Mouse (Mus musculus) thymus, adult 2 months (tissue): Measurements from ENCODE around the gene Nfatc3. TPM values are rescaled to one million over a fixed set of nuclear protein-coding genes. Genes with fewer than 3 reads are reported as not detected.

Source experiments
- DNase-seq: peaks from one replicate; pipeline ENCODE4 v3.0.0; 2021
- H3K27ac ChIP-seq: fragments of 200-500 bp; 2 replicates; pipeline ENCODE4 v1.5.1; 2012; ENCODE audit warnings: low read length, control low read depth; ENCODE audit not compliant: control insufficient read depth, insufficient read depth
- H3K27me3 ChIP-seq: fragments of 200-500 bp; 2 replicates; pipeline ENCODE4 v1.6.1; 2012; ENCODE audit warnings: mild to moderate bottlenecking, low read length, moderate library complexity, mixed read lengths; ENCODE audit not compliant: control insufficient read depth, insufficient read depth
- H3K36me3 ChIP-seq: fragments of 200-500 bp; 2 replicates; pipeline ENCODE4 v1.6.1; 2012; ENCODE audit warnings: mild to moderate bottlenecking, low read length, moderate library complexity; ENCODE audit not compliant: control insufficient read depth, insufficient read depth
- H3K4me1 ChIP-seq: fragments of 200-500 bp; replicated peaks from 2 replicates; pipeline ENCODE4 v1.6.1; 2012; ENCODE audit warnings: low read length; ENCODE audit not compliant: control insufficient read depth, insufficient read depth
- H3K4me3 ChIP-seq: fragments of 200-500 bp; 2 replicates; pipeline ENCODE4 v1.5.1; 2012; ENCODE audit warnings: mild to moderate bottlenecking, low read length, control low read depth, moderate library complexity; ENCODE audit not compliant: control insufficient read depth, insufficient read depth
- CTCF ChIP-seq: fragments of 200-500 bp; IDR thresholded peaks from 2 replicates; pipeline ENCODE4 v1.5.1; 2012; ENCODE audit warnings: mild to moderate bottlenecking, control low read depth, low read length, moderate library complexity, borderline replicate concordance; ENCODE audit not compliant: control insufficient read depth, poor library complexity, insufficient read depth; ENCODE audit errors: extremely low read depth
- POLR2A ChIP-seq: fragments of 200-500 bp; IDR thresholded peaks from 2 replicates; pipeline ENCODE4 v1.6.1; 2012; ENCODE audit warnings: mild to moderate bottlenecking, low read length, control low read depth, moderate library complexity; ENCODE audit not compliant: control insufficient read depth, poor library complexity, insufficient read depth; ENCODE audit errors: extremely low read depth
- WGBS: fragments of 180-500 bp; shearing (Covaris S2); methylation state at CpG from one replicate; pipeline ENCODE4 v1.1.7; 2018; 5-methylcytosine and 5-hydroxymethylcytosine counted together
- polyA plus RNA-seq: library from polyadenylated mRNA; depleted of rRNA; stranded (reverse); fragments of >200 nt; gene quantifications from 2 replicates; pipeline ENCODE4 v1.2.3, GENCODE M21; 2012; rRNA removed

The Nfatc3 gene
- polyA plus RNA-seq, 1 experiment: 161 TPM

DNA sequence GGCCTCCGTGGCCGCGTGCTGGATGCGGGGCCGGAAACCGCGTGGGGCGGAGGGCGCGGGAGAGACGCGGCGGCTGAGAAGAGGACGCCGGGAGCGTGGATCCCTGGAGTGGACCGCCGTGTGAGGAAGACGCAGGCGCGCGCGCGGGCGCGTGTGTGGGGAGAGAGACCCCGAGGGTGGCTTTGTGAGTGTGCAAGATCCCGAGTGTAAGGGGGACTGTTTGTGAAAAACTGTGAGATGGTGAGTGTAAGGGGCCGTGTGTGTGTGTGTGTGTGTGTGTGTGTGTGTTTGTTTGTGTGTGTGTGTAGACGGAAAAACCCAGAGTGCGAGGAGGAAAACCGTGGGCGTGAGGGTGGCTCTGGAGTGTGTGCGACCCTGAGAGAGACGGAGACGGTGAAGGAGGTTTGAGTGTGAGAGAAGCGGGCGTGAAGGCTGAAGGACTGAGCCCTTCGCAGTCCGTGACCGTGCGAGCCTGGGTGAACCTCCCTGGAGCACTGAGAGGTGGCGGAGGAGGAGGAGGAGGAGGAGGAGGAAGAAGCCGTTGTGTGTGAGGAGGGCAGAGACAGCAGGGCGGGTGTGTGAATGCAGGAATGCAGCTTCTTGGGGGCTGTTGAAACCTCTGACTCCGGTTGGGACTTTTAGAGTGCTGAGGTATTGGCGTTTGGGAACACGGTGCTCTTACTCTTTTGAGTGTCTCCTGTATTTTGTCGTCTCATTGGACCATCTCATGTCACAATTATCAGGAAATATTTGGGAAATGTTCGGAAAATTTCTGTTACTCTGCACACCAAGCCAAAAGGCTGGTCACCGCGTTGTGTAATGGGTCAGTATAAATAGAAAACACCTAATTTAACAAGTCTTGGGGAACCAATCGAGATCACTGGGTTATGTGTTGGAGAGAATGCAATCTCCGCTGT lies 110.6 kb downstream of the Nfatc3 start:
- Histone ChIP-seq H3K27ac (peak overlapping the region; percentile 4; the same call in 1 of the 2 replicates), H3K27me3 (no peaks in the 10 kb centered on the region), H3K4me3 (peak overlapping the region; percentile 76), H3K4me1 (peaks cover 9% of the 10 kb centered on the region), H3K36me3 (no peaks in the 10 kb centered on the region)
- peak; percentile 48 for DNase-seq
- 2% methylated on average over 54 of the region's 54 CpGs for WGBS
- TF ChIP-seq POLR2A (no peak), CTCF (no peak)

DNA sequence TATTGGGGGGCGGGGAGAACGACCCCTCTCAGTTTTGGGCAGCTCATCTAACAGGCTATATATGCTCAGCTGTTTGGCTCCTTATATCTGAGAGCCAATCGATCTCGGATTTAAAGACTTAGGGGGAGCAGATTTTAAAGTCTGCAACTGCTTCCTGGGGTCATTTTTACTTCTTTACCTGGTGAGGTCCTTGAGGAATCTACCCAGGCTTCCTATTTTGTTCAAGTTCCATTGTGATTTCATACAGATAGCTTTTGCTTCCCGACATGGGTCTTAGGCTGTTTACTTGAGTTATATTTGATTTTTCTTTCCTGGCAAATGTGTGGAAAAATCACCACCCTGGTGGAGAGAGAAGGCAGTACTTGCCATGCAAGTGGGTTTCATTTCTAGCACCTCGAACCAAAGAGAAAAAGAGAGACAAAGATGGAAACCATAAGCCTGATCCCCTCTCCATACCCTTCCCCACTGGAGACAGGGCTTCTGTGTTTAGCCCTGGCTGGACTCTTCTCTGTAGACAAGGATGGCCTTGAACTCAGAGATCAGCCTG lies 111.4 kb downstream of the Nfatc3 start:
- TF ChIP-seq CTCF: no peak
- no peak for TF ChIP-seq POLR2A
- Histone ChIP-seq H3K4me3 (no peak overlapping the region), H3K4me1 (peaks cover 9% of the 10 kb centered on the region), H3K27ac (no peak overlapping the region), H3K36me3 (no peaks in the 10 kb centered on the region), H3K27me3 (no peaks in the 10 kb centered on the region)
- DNase-seq: no peak
- 28% methylated on average over 6 of the region's 6 CpGs for WGBS

DNA sequence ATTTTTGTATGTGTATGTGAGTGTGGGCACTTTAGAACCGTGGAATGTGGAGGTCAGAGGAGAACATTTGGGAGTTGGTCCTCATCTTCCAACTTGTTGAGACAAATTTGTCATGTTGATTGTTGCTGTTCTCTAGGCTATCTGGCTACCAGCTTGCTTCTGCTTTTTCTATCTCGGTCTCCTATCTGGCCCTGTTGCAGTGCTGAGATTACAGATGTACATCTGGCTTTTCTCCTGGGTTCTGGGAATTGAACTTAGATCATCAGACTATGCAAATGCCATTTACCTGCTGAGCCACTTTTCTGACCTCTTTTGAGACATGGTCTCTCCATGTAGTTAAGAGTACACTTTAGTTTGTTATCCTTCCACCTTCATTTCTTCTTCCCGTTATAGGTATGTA lies 114.9 kb downstream of the Nfatc3 start:
- no peak for DNase-seq
- no peaks in the 10 kb centered on the region for H3K27me3 ChIP-seq
- H3K4me1 ChIP-seq: peaks cover 5% of the 10 kb centered on the region
- no peak for TF ChIP-seq CTCF
- no peak for TF ChIP-seq POLR2A
- H3K4me3 ChIP-seq: no peak overlapping the region
- H3K27ac ChIP-seq: no peak overlapping the region
- H3K36me3 ChIP-seq: no peaks in the 10 kb centered on the region; the same call in 1 of the 2 replicates
- 92% methylated on average over 3 of the region's 3 CpGs for WGBS

DNA sequence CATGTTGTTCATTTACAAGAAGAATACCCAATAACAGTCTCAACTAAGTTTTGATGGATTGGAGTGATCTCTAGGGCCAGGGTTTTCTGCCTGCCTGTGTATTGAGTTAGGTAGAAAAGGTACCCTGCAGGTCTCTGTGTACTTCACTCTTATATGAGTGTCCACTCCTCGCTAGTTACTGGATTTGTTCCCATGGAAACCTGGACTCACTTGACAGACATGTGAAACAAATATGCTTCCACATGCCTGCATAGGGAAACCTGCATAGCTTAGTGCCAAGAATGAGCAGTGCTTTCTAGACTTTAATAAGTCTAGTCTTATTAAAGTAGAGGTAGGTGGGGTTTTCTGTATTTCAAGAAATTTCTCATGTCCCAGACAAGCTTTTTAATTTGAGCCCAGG lies 118.3 kb downstream of the Nfatc3 start:
- Histone ChIP-seq H3K4me1 (no peaks in the 10 kb centered on the region), H3K36me3 (peaks cover 4% of the 10 kb centered on the region; the same call in 1 of the 2 replicates), H3K4me3 (no peak overlapping the region), H3K27ac (no peak overlapping the region), H3K27me3 (no peaks in the 10 kb centered on the region)
- 74% methylated on average over 1 of the region's 1 CpGs for WGBS
- TF ChIP-seq CTCF (no peak), POLR2A (no peak)
- no peak for DNase-seq

DNA sequence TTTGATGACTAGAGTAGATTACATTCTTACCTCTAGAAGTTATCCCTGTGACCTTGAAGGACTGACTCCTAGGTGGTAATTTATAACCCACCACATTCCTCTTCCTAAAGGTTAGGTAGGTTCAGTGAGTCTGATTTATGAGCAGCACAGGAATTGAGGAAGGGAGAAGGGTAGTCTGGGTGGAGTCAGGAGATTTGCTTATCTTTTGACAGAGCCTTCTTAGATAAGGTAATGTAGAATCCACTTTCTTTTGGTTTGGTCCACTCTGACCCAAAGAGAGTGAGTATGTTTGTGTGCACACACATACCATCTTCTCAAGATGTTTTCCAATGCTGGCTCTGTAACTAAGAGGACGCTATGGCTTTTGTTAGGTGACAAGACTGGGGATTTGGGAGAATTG lies 119.0 kb downstream of the Nfatc3 start:
- 93% methylated on average over 1 of the region's 1 CpGs for WGBS
- no peaks in the 10 kb centered on the region for H3K4me1 ChIP-seq
- no peak overlapping the region for H3K27ac ChIP-seq
- H3K4me3 ChIP-seq: no peak overlapping the region
- no peaks in the 10 kb centered on the region for H3K27me3 ChIP-seq
- peaks cover 10% of the 10 kb centered on the region; the same call in 1 of the 2 replicates for H3K36me3 ChIP-seq
- TF ChIP-seq CTCF (no peak), POLR2A (no peak)
- DNase-seq: no peak

DNA sequence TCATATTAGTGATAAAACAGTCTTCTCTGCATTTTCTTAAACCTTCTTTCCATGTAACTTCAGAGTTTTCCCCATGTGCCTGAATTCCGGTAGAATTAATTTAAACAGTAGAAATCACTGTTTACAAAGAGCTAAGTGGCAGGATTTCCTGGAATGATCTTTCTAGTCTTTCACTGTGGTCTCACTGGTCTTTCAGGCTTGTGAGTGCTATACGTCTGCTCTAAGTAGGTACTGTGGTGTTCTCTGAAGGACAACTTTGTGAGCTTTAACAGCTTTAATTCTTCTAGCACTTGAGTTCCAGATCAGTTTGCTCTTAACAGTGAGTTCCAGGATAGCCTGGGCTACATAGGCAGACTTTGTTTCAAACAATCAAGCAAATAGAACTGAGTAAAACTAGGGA lies 119.8 kb downstream of the Nfatc3 start:
- no peaks in the 10 kb centered on the region for H3K27me3 ChIP-seq
- H3K36me3 ChIP-seq: peaks cover 10% of the 10 kb centered on the region; the same call in 1 of the 2 replicates
- no peaks in the 10 kb centered on the region for H3K4me1 ChIP-seq
- no peak overlapping the region for H3K27ac ChIP-seq
- 94% methylated on average over 2 of the region's 2 CpGs for WGBS
- DNase-seq: no peak
- TF ChIP-seq POLR2A (no peak), CTCF (no peak)
- no peak overlapping the region for H3K4me3 ChIP-seq

Other genes with a start within 250 kb of the Nfatc3 start
- 47.1 and 53.0 TPM in 2 replicates for gene Ranbp10, start 231.5 kb upstream of the Nfatc3 start, polyA plus RNA-seq
- gene Tsnaxip1, start 231.1 kb upstream of the Nfatc3 start, polyA plus RNA-seq: 0.05 TPM in 2 replicates
- 53.2 TPM in 2 replicates for gene Cenpt, start 205.6 kb upstream of the Nfatc3 start, polyA plus RNA-seq
- gene Thap11, start 203.7 kb upstream of the Nfatc3 start, polyA plus RNA-seq: 75.3 and 84.9 TPM in 2 replicates
- 52.4 and 54.4 TPM in 2 replicates for gene Nutf2, start 198.3 kb upstream of the Nfatc3 start, polyA plus RNA-seq
- 193 and 207 TPM in 2 replicates for gene Edc4, start 178.0 kb upstream of the Nfatc3 start, polyA plus RNA-seq
- gene Nrn1l, start 165.3 kb upstream of the Nfatc3 start, polyA plus RNA-seq: 5.0 and 5.3 TPM in 2 replicates
- 51.2 and 56.5 TPM in 2 replicates for gene Pskh1, start 158.4 kb upstream of the Nfatc3 start, polyA plus RNA-seq
- 6.9 and 8.4 TPM in 2 replicates for gene Ctrl, start 125.0 kb upstream of the Nfatc3 start, polyA plus RNA-seq
- gene Psmb10, start 120.4 kb upstream of the Nfatc3 start, polyA plus RNA-seq: 375 and 484 TPM in 2 replicates
- 5.3 and 6.0 TPM in 2 replicates for gene Lcat, start 115.5 kb upstream of the Nfatc3 start, polyA plus RNA-seq
- gene Slc12a4, start 92.7 kb upstream of the Nfatc3 start, polyA plus RNA-seq: 69.3 TPM in 2 replicates
- 0.09 TPM in 1 of 2 replicates, not detected in the other for gene Dpep3, start 79.4 kb upstream of the Nfatc3 start, polyA plus RNA-seq
- 19.8 and 22.3 TPM in 2 replicates for gene Dus2, start 67.5 kb upstream of the Nfatc3 start, polyA plus RNA-seq
- not detected in 2 replicates for gene Dpep2nb, start 52.9 kb upstream of the Nfatc3 start, polyA plus RNA-seq
- 16.7 and 20.3 TPM in 2 replicates for gene Ddx28, start 47.0 kb upstream of the Nfatc3 start, polyA plus RNA-seq
- 24.5 and 29.9 TPM in 2 replicates for gene Esrp2, start 78.1 kb downstream of the Nfatc3 start, polyA plus RNA-seq
- 17.4 and 18.2 TPM in 2 replicates for gene Pla2g15, start 91.6 kb downstream of the Nfatc3 start, polyA plus RNA-seq
- 96.3 and 103 TPM in 2 replicates for gene Slc7a6, start 110.0 kb downstream of the Nfatc3 start, polyA plus RNA-seq
- gene Slc7a6os, start 152.1 kb downstream of the Nfatc3 start, polyA plus RNA-seq: 44.9 and 45.5 TPM in 2 replicates
- 34.0 and 36.7 TPM in 2 replicates for gene Prmt7, start 152.1 kb downstream of the Nfatc3 start, polyA plus RNA-seq